Mouse (Mus musculus): ENCODE data around the gene Mtfp1. TPM values are rescaled to one million over a fixed set of nuclear protein-coding genes. Genes with fewer than 3 reads are reported as not detected.
"Not testable (repeated sequence)": the region's sequence is repeated elsewhere in the genome, so short reads cannot be mapped to it uniquely, and the experiment has no call there.

Mtfp1 gene
- polyA plus RNA-seq, 1 experiment from 2014 or later: 5.7 TPM

GRCm38 (mm10) chr11:4117372-4118071, 22.3 kb upstream of the Mtfp1 start:
- no peaks in the 10 kb centered on the region for H3K9me3 ChIP-seq (ENCODE audit: control insufficient read depth, low read length)
- H3K36me3 ChIP-seq (ENCODE audit: control insufficient read depth, insufficient read depth, low read length): no peaks in the 10 kb centered on the region
- H3K27me3 ChIP-seq (ENCODE audit: control insufficient read depth, insufficient read depth, low read length): peaks cover 7% of the 10 kb centered on the region
- H3K27ac ChIP-seq (ENCODE audit: low read depth, low read length): no peak overlapping the region
- 39% methylated on average over 3 of the region's 3 CpGs for WGBS
- peak overlapping the region; percentile 85 for H3K4me2 ChIP-seq (replicated peaks; ENCODE audit: low read depth, low read length)
- H3K4me3 ChIP-seq (ENCODE audit: low read depth, low read length): peak overlapping the region; percentile 62; the same call in 1 of the 2 replicates
- H3K9ac ChIP-seq (ENCODE audit: low read depth, low read length): no peak overlapping the region; the same call in 1 of the 2 replicates
- ATAC-seq (ENCODE audit: low FRiP score): peak; percentile 9; the same call in 1 of the 2 replicates
- DNase-seq (ENCODE audit: low spot score): no peak
- H3K4me1 ChIP-seq (replicated peaks; ENCODE audit: control insufficient read depth, insufficient read depth, low read length): 0 out of 2 replicates have a peak, but pooled peaks cover 3% of the 10 kb centered on the region

GRCm38 (mm10) chr11:4116458-4117141, 21.4 kb upstream of the Mtfp1 start:
- H3K27me3 ChIP-seq (ENCODE audit: control insufficient read depth, insufficient read depth, low read length): peaks cover 7% of the 10 kb centered on the region
- no peak overlapping the region for H3K27ac ChIP-seq (ENCODE audit: low read depth, low read length)
- 64% methylated on average over 11 of the region's 11 CpGs for WGBS
- no peak for ATAC-seq (ENCODE audit: low FRiP score)
- DNase-seq (ENCODE audit: low spot score): no peak
- H3K9me3 ChIP-seq (ENCODE audit: control insufficient read depth, low read length): no peaks in the 10 kb centered on the region
- H3K4me3 ChIP-seq (ENCODE audit: low read depth, low read length): no peak overlapping the region
- H3K4me2 ChIP-seq (replicated peaks; ENCODE audit: low read depth, low read length): no peak overlapping the region
- H3K4me1 ChIP-seq (replicated peaks; ENCODE audit: control insufficient read depth, insufficient read depth, low read length): 0 out of 2 replicates have a peak, but pooled peaks cover 3% of the 10 kb centered on the region
- H3K9ac ChIP-seq (ENCODE audit: low read depth, low read length): no peak overlapping the region
- H3K36me3 ChIP-seq (ENCODE audit: control insufficient read depth, insufficient read depth, low read length): no peaks in the 10 kb centered on the region

GRCm38 (mm10) chr11:4115407-4115806, 20.2 kb upstream of the Mtfp1 start:
- H3K36me3 ChIP-seq (ENCODE audit: control insufficient read depth, insufficient read depth, low read length): no peaks in the 10 kb centered on the region
- 92% methylated on average over 4 of the region's 4 CpGs for WGBS
- H3K9me3 ChIP-seq (ENCODE audit: control insufficient read depth, low read length): no peaks in the 10 kb centered on the region
- no peak for DNase-seq (ENCODE audit: low spot score)
- no peak overlapping the region for H3K27ac ChIP-seq (ENCODE audit: low read depth, low read length)
- no peak for ATAC-seq (ENCODE audit: low FRiP score)
- peaks cover 7% of the 10 kb centered on the region for H3K27me3 ChIP-seq (ENCODE audit: control insufficient read depth, insufficient read depth, low read length)
- H3K9ac ChIP-seq (ENCODE audit: low read depth, low read length): no peak overlapping the region
- H3K4me2 ChIP-seq (replicated peaks; ENCODE audit: low read depth, low read length): no peak overlapping the region
- H3K4me1 ChIP-seq (replicated peaks; ENCODE audit: control insufficient read depth, insufficient read depth, low read length): 0 out of 2 replicates have a peak, but pooled peaks cover 3% of the 10 kb centered on the region
- H3K4me3 ChIP-seq (ENCODE audit: low read depth, low read length): no peak overlapping the region

GRCm38 (mm10) chr11:4114541-4114940, 19.3 kb upstream of the Mtfp1 start:
- H3K9me3 ChIP-seq (ENCODE audit: control insufficient read depth, low read length); DNase-seq (ENCODE audit: low spot score); H3K4me2 ChIP-seq (replicated peaks; ENCODE audit: low read depth, low read length); H3K9ac ChIP-seq (ENCODE audit: low read depth, low read length); H3K4me3 ChIP-seq (ENCODE audit: low read depth, low read length); H3K36me3 ChIP-seq (ENCODE audit: control insufficient read depth, insufficient read depth, low read length); H3K27ac ChIP-seq (ENCODE audit: low read depth, low read length); H3K4me1 ChIP-seq (replicated peaks; ENCODE audit: control insufficient read depth, insufficient read depth, low read length); H3K27me3 ChIP-seq (ENCODE audit: control insufficient read depth, insufficient read depth, low read length); ATAC-seq (ENCODE audit: low FRiP score): not testable (repeated sequence)
- WGBS: 79% methylated on average over 6 of the region's 6 CpGs

DNA sequence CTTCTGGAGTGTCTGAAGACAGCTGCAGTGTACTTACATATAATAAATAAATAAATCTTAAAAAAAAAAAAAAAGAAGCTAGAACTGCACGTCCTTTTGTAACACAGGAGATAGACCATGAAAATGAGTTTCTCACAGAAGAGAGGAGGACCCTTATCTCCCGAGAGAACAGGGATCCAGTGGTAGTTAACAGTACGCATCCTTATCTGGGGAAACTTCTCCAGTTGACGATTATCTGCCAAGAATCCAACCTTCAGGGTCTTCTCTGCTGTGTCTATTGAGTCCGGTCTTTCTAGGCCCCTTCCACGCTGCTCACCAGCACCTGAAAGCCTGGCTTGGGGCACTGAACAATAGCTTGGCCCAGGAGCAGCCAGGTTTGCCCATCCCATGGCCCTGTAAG, 18.7 kb upstream of the Mtfp1 start:
- H3K9me3 ChIP-seq (ENCODE audit: control insufficient read depth, low read length): no peaks in the 10 kb centered on the region
- ATAC-seq (ENCODE audit: low FRiP score): no peak
- 0 out of 2 replicates have a peak, but pooled peaks cover 3% of the 10 kb centered on the region for H3K4me1 ChIP-seq (replicated peaks; ENCODE audit: control insufficient read depth, insufficient read depth, low read length)

GRCm38 (mm10) chr11:4113496-4113895, 18.3 kb upstream of the Mtfp1 start:
- ATAC-seq (ENCODE audit: low FRiP score): no peak
- WGBS: 81% methylated on average over 4 of the region's 4 CpGs

More for the DNA sequence above, 18.7 kb upstream of the Mtfp1 start:
- no peak overlapping the region for H3K4me3 ChIP-seq (ENCODE audit: low read depth, low read length)
- H3K27ac ChIP-seq (ENCODE audit: low read depth, low read length): no peak overlapping the region
- H3K4me2 ChIP-seq (replicated peaks; ENCODE audit: low read depth, low read length): no peak overlapping the region
- no peak overlapping the region for H3K9ac ChIP-seq (ENCODE audit: low read depth, low read length)
- WGBS: 82% methylated on average over 6 of the region's 6 CpGs
- H3K27me3 ChIP-seq (ENCODE audit: control insufficient read depth, insufficient read depth, low read length): peaks cover 4% of the 10 kb centered on the region; the same call in 1 of the 2 replicates
- DNase-seq (ENCODE audit: low spot score): no peak
- no peaks in the 10 kb centered on the region for H3K36me3 ChIP-seq (ENCODE audit: control insufficient read depth, insufficient read depth, low read length)

DNA sequence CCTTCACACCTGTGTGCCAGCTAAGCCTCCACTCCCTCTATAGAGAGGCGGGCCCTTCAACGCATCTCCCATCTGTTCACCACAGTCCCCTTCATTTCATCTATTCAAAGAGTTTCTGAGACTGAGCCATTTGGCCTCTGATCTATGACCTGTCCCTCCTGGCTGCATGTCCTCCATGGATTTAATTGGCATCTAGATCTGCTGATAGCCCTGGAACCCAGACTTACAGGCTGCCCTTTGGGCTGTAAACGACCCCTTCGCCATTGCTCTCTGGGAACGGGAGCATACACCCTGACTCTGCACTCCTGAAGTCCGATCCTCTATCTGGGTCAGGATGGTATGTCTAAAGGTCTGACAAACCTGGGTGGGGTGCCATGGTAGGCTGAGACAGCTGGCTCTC, 17.6 kb upstream of the Mtfp1 start:
- Histone ChIP-seq H3K9me3 (ENCODE audit: control insufficient read depth, low read length) (no peaks in the 10 kb centered on the region), H3K9ac (ENCODE audit: low read depth, low read length) (no peak overlapping the region), H3K4me1 (replicated peaks; ENCODE audit: control insufficient read depth, insufficient read depth, low read length) (no peaks in the 10 kb centered on the region), H3K4me2 (replicated peaks; ENCODE audit: low read depth, low read length) (no peak overlapping the region), H3K27ac (ENCODE audit: low read depth, low read length) (no peak overlapping the region), H3K4me3 (ENCODE audit: low read depth, low read length) (no peak overlapping the region), H3K36me3 (ENCODE audit: control insufficient read depth, insufficient read depth, low read length) (no peaks in the 10 kb centered on the region), H3K27me3 (ENCODE audit: control insufficient read depth, insufficient read depth, low read length) (peaks cover 2% of the 10 kb centered on the region; the same call in 1 of the 2 replicates)
- 88% methylated on average over 6 of the region's 6 CpGs for WGBS
- DNase-seq (ENCODE audit: low spot score) (no peak), ATAC-seq (ENCODE audit: low FRiP score) (no peak)

More at GRCm38 (mm10) chr11:4113496-4113895, 18.3 kb upstream of the Mtfp1 start:
- DNase-seq (ENCODE audit: low spot score): no peak
- H3K4me2 ChIP-seq (replicated peaks; ENCODE audit: low read depth, low read length): no peak overlapping the region
- no peaks in the 10 kb centered on the region for H3K9me3 ChIP-seq (ENCODE audit: control insufficient read depth, low read length)
- H3K9ac ChIP-seq (ENCODE audit: low read depth, low read length): no peak overlapping the region
- no peaks in the 10 kb centered on the region for H3K36me3 ChIP-seq (ENCODE audit: control insufficient read depth, insufficient read depth, low read length)
- H3K4me3 ChIP-seq (ENCODE audit: low read depth, low read length): no peak overlapping the region
- H3K27ac ChIP-seq (ENCODE audit: low read depth, low read length): no peak overlapping the region
- H3K27me3 ChIP-seq (ENCODE audit: control insufficient read depth, insufficient read depth, low read length): peaks cover 4% of the 10 kb centered on the region; the same call in 1 of the 2 replicates
- H3K4me1 ChIP-seq (replicated peaks; ENCODE audit: control insufficient read depth, insufficient read depth, low read length): 0 out of 2 replicates have a peak, but pooled peaks cover 3% of the 10 kb centered on the region

DNA sequence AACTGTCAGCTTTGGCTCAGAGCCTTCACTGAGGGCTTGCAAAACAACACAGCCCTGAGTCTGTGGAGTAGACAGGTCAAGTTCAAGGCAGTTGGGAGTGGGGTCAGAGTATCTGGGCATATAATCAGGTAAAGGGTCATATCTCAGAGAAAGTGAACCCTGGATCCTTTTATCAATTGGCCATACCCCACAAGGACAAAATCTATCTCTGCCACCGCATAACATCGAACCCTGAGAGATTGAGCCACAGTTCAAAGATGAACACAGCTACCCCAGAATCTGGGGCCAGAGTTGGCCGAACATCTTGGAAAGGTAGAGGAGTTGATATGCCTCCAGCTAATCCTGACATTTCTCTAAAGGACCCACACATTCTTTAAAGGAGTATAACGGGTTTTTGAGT, 16.8 kb upstream of the Mtfp1 start:
- no peaks in the 10 kb centered on the region for H3K9me3 ChIP-seq (ENCODE audit: control insufficient read depth, low read length)
- WGBS: 90% methylated on average over 4 of the region's 4 CpGs
- H3K9ac ChIP-seq (ENCODE audit: low read depth, low read length): no peak overlapping the region
- no peaks in the 10 kb centered on the region for H3K4me1 ChIP-seq (replicated peaks; ENCODE audit: control insufficient read depth, insufficient read depth, low read length)
- H3K27me3 ChIP-seq (ENCODE audit: control insufficient read depth, insufficient read depth, low read length): peaks cover 1% of the 10 kb centered on the region; the same call in 1 of the 2 replicates
- H3K36me3 ChIP-seq (ENCODE audit: control insufficient read depth, insufficient read depth, low read length): no peaks in the 10 kb centered on the region
- H3K4me3 ChIP-seq (ENCODE audit: low read depth, low read length): no peak overlapping the region
- no peak for ATAC-seq (ENCODE audit: low FRiP score)
- H3K4me2 ChIP-seq (replicated peaks; ENCODE audit: low read depth, low read length): no peak overlapping the region
- no peak overlapping the region for H3K27ac ChIP-seq (ENCODE audit: low read depth, low read length)
- no peak for DNase-seq (ENCODE audit: low spot score)

Data from hindbrain, embryonic 11.5 days (tissue).